Mouse (Mus musculus) cortical plate, adult 2 months (tissue): ENCODE results near the gene Lbp.

Experiments used
- CTCF ChIP-seq: fragments of 200-500 bp; IDR thresholded peaks from 2 replicates; pipeline ENCODE4 v1.5.1; 2011; ENCODE audit warnings: mild to moderate bottlenecking, control low read depth, low read length; ENCODE audit not compliant: insufficient read depth; ENCODE audit errors: extremely low read depth
- POLR2A ChIP-seq: fragments of 200-500 bp; IDR thresholded peaks from 2 replicates; pipeline ENCODE4 v1.6.1; 2011; ENCODE audit warnings: mild to moderate bottlenecking, low read length, control low read depth; ENCODE audit not compliant: insufficient read depth; ENCODE audit errors: extremely low read depth

- TF ChIP-seq CTCF, result no peak
- no peak for TF ChIP-seq POLR2A
Measured at GRCm38 (mm10) chr2:158279656-158280055, 26.6 kb upstream of the Lbp start.
